Mouse (Mus musculus) thymus, adult 2 months (tissue): ENCODE results near the gene AC129217.1. TPM values are rescaled to one million over a fixed set of nuclear protein-coding genes. Genes with fewer than 3 reads are reported as not detected.
"Not testable (repeated sequence)": the region's sequence is repeated elsewhere in the genome, so short reads cannot be mapped to it uniquely, and the experiment has no call there.

Source experiments
- DNase-seq: peaks from one replicate; pipeline ENCODE4 v3.0.0; 2021
- H3K27ac ChIP-seq: fragments of 200-500 bp; 2 replicates; pipeline ENCODE4 v1.5.1; 2012; ENCODE audit warnings: low read length, control low read depth; ENCODE audit not compliant: control insufficient read depth, insufficient read depth
- H3K27me3 ChIP-seq: fragments of 200-500 bp; 2 replicates; pipeline ENCODE4 v1.6.1; 2012; ENCODE audit warnings: mild to moderate bottlenecking, low read length, moderate library complexity, mixed read lengths; ENCODE audit not compliant: control insufficient read depth, insufficient read depth
- H3K36me3 ChIP-seq: fragments of 200-500 bp; 2 replicates; pipeline ENCODE4 v1.6.1; 2012; ENCODE audit warnings: mild to moderate bottlenecking, low read length, moderate library complexity; ENCODE audit not compliant: control insufficient read depth, insufficient read depth
- H3K4me1 ChIP-seq: fragments of 200-500 bp; replicated peaks from 2 replicates; pipeline ENCODE4 v1.6.1; 2012; ENCODE audit warnings: low read length; ENCODE audit not compliant: control insufficient read depth, insufficient read depth
- H3K4me3 ChIP-seq: fragments of 200-500 bp; 2 replicates; pipeline ENCODE4 v1.5.1; 2012; ENCODE audit warnings: mild to moderate bottlenecking, low read length, control low read depth, moderate library complexity; ENCODE audit not compliant: control insufficient read depth, insufficient read depth
- CTCF ChIP-seq: fragments of 200-500 bp; IDR thresholded peaks from 2 replicates; pipeline ENCODE4 v1.5.1; 2012; ENCODE audit warnings: mild to moderate bottlenecking, control low read depth, low read length, moderate library complexity, borderline replicate concordance; ENCODE audit not compliant: control insufficient read depth, poor library complexity, insufficient read depth; ENCODE audit errors: extremely low read depth
- POLR2A ChIP-seq: fragments of 200-500 bp; IDR thresholded peaks from 2 replicates; pipeline ENCODE4 v1.6.1; 2012; ENCODE audit warnings: mild to moderate bottlenecking, low read length, control low read depth, moderate library complexity; ENCODE audit not compliant: control insufficient read depth, poor library complexity, insufficient read depth; ENCODE audit errors: extremely low read depth
- WGBS: fragments of 180-500 bp; shearing (Covaris S2); methylation state at CpG from one replicate; pipeline ENCODE4 v1.1.7; 2018; 5-methylcytosine and 5-hydroxymethylcytosine counted together
- polyA plus RNA-seq: library from polyadenylated mRNA; depleted of rRNA; stranded (reverse); fragments of >200 nt; gene quantifications from 2 replicates; pipeline ENCODE4 v1.2.3, GENCODE M21; 2012

The AC129217.1 gene
- polyA plus RNA-seq, 1 experiment, result 1.5 TPM

DNA sequence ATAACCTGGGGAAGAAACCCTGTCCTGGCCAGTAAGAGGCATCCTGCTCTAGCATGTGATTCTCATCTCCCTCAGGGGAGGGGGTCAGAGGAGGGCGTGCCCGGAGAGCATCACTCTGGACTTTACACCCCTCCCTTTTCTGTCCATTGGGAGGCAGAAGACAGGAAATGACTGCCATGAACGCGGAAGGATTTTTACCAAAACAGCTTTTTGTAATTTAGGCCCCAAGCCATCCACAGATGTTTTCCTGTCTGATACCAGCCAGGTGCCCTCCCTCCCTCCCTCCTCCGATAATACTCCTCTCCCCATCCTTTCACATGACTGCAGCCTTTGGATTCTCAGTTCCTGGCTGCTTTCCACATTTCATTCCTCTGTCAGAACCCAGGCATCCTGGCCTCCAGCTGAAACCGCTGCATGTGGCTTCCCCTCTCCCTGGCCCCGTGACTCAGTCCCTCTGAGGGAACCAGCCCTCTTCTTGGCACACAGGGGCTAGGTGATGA is 20.9 kb downstream of the AC129217.1 start, which contains the start of gene Lrrn4cl:
Gene Lrrn4cl, plus strand, starts transcription at position 367 of the 500 bp plus-strand sequence.
- Histone ChIP-seq H3K27ac (no peak within 1 kb of the TSS), H3K4me1 (no peaks in the 10 kb centered on the region), H3K27me3 (no peaks in the 10 kb centered on the region), H3K36me3 (peaks cover 9% of the 10 kb centered on the region; the same call in 1 of the 2 replicates), H3K4me3 (no peak within 1 kb of the TSS)
- DNase-seq, result no peak
- TF ChIP-seq POLR2A (no peak), CTCF (no peak)
- 79% methylated on average over 7 of the region's 7 CpGs for WGBS

DNA sequence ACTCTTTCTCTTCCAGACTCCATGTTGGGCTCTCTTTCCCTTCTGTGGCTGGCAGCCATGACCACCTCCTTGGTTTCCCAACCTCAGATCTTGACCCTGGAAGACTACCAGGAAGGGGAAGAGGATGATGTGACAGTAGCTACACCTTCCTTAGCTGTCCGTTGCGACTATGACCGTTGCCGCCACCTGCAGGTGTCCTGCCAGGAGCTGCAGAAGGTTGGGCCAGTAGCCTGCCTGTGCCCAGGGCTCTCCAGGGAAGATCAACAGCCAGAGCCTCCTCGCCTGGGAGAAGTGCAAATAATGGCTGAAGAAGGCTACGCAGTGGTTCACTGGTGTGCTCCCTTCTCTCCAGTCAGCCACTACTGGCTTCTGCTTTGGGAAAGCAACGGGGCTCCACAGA is 22.1 kb downstream of the AC129217.1 start:
- Histone ChIP-seq H3K4me3 (no peak overlapping the region), H3K36me3 (peaks cover 3% of the 10 kb centered on the region; the same call in 1 of the 2 replicates), H3K27me3 (no peaks in the 10 kb centered on the region), H3K27ac (no peak overlapping the region), H3K4me1 (no peaks in the 10 kb centered on the region)
- DNase-seq, result no peak
- TF ChIP-seq CTCF (no peak), POLR2A (no peak)
- WGBS, result 76% methylated on average over 7 of the region's 7 CpGs

DNA sequence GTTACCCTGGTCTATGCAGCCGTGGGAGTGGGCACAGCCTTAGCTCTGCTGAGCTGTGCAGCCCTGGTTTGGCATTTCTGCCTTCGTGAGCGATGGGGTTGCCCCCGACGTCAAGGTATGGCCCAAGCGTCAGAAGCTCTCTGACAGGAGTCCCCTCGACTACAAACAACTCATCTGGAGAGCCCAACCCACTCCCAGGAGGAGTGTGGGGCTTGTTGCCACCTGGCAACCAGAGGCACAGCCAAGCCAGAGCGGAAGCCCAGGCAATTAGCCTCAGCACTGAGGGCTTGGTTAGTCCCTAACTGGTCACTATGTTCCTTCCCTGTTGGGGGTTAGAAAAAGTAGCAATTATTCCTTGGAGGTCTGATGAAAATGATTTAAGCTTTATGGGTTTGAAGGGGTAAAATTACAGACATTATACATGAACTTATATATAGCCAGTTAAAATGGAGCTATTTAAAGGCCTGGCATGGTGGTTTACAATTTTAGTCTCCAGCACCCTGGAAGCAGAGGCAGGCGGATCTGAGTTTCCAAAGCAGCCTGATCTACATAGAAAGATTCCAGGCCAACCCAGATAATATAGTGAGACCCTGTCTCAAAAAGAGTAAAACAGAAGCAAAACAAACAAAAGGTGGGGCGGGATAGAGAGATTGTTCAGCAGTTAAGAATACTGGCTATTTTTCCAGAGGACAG is 22.8 kb downstream of the AC129217.1 start:
- Histone ChIP-seq H3K36me3 (peaks cover 1% of the 10 kb centered on the region; the same call in 1 of the 2 replicates), H3K27me3 (no peaks in the 10 kb centered on the region), H3K4me3 (no peak overlapping the region), H3K4me1 (no peaks in the 10 kb centered on the region), H3K27ac (no peak overlapping the region)
- 84% methylated on average over 10 of the region's 10 CpGs for WGBS
- DNase-seq, result no peak
- TF ChIP-seq CTCF (no peak), POLR2A (no peak)

GRCm38 (mm10) chr19:8853117-8853516 is 23.5 kb downstream of the AC129217.1 start:
- no peaks in the 10 kb centered on the region for H3K4me1 ChIP-seq
- no peak overlapping the region for H3K4me3 ChIP-seq
- no peaks in the 10 kb centered on the region for H3K36me3 ChIP-seq
- no peak overlapping the region for H3K27ac ChIP-seq
- H3K27me3 ChIP-seq, result no peaks in the 10 kb centered on the region
- TF ChIP-seq CTCF, result no peak
- no peak for TF ChIP-seq POLR2A
- no peak for DNase-seq
- 91% methylated on average over 3 of the region's 3 CpGs for WGBS

DNA sequence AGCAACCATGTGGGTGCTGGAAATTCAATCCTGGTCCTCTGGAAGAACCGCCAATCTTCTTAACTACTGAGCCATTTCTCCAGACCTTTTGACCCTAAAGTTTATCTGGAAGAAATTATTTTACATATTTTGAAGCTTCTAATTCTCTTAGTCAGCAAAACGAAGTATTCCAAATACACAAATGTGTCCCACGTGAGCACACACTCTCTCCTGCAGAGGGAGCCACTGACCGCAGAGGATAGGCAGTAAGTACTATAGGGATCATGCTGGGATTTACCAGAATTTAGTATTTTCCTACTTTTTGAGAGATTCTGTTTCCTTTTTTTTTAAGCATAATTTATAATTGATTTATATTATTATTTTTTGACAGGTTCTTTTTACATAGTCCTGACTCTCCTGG is 28.1 kb downstream of the AC129217.1 start:
- WGBS, result 33% methylated on average over 4 of the region's 4 CpGs
- no peak overlapping the region for H3K4me3 ChIP-seq
- no peak overlapping the region for H3K27ac ChIP-seq
- H3K4me1 ChIP-seq, result no peaks in the 10 kb centered on the region
- TF ChIP-seq CTCF, result no peak
- H3K36me3 ChIP-seq, result no peaks in the 10 kb centered on the region
- DNase-seq, result peak; percentile 50
- H3K27me3 ChIP-seq, result no peaks in the 10 kb centered on the region

GRCm38 (mm10) chr19:8859018-8859417 is 29.4 kb downstream of the AC129217.1 start:
- no peak overlapping the region for H3K27ac ChIP-seq
- no peaks in the 10 kb centered on the region for H3K27me3 ChIP-seq
- DNase-seq, result peak; percentile 61
- no peaks in the 10 kb centered on the region for H3K36me3 ChIP-seq
- no peak overlapping the region for H3K4me3 ChIP-seq
- H3K4me1 ChIP-seq, result no peaks in the 10 kb centered on the region
- WGBS, result 39% methylated on average over 1 of the region's 1 CpGs
- TF ChIP-seq CTCF (no peak), POLR2A (no peak)

GRCm38 (mm10) chr19:8864265-8864664 is 34.7 kb downstream of the AC129217.1 start:
- no peaks in the 10 kb centered on the region for H3K36me3 ChIP-seq
- 90% methylated on average over 6 of the region's 6 CpGs for WGBS
- no peak overlapping the region for H3K4me3 ChIP-seq
- DNase-seq, result no peak
- H3K27me3 ChIP-seq, result no peaks in the 10 kb centered on the region
- TF ChIP-seq CTCF, result no peak
- TF ChIP-seq POLR2A, result no peak
- no peaks in the 10 kb centered on the region for H3K4me1 ChIP-seq
- no peak overlapping the region for H3K27ac ChIP-seq

GRCm38 (mm10) chr19:8870381-8870780 is 40.8 kb downstream of the AC129217.1 start:
- peaks cover 18% of the 10 kb centered on the region for H3K36me3 ChIP-seq
- not testable (repeated sequence) for H3K4me3 ChIP-seq, H3K4me1 ChIP-seq, H3K27me3 ChIP-seq, H3K27ac ChIP-seq, DNase-seq
- WGBS, result 66% methylated on average over 3 of the region's 3 CpGs
